Mouse (Mus musculus) embryonic fibroblast, embryonic 13.5 days (primary cell): ENCODE measurements around the gene Gm43951. TPM values are rescaled to one million over a fixed set of nuclear protein-coding genes. Genes with fewer than 3 reads are reported as not detected.

Experiments used
- H3K27ac ChIP-seq: 2 replicates; pipeline ENCODE4 v1.5.1; 2012; ENCODE audit warnings: low read length, control low read depth, inconsistent platforms; ENCODE audit not compliant: insufficient read depth
- H3K4me1 ChIP-seq: 2 replicates; pipeline ENCODE4 v1.6.1; 2011; ENCODE audit warnings: low read length; ENCODE audit not compliant: control insufficient read depth, insufficient read depth
- H3K4me3 ChIP-seq: 2 replicates; pipeline ENCODE4 v1.5.1; 2011; ENCODE audit warnings: mild to moderate bottlenecking, control low read depth, low read length; ENCODE audit not compliant: insufficient read depth
- CTCF ChIP-seq: IDR thresholded peaks from 2 replicates; pipeline ENCODE4 v1.5.1; 2011; ENCODE audit warnings: mild to moderate bottlenecking, control low read depth, low read length, moderate library complexity, borderline replicate concordance; ENCODE audit not compliant: insufficient read depth
- POLR2A ChIP-seq: IDR thresholded peaks from 2 replicates; pipeline ENCODE4 v1.6.1; 2011; ENCODE audit warnings: low read depth, mild to moderate bottlenecking, control low read depth, low read length, moderate library complexity
- polyA plus RNA-seq: library from polyadenylated mRNA; stranded (reverse); fragments of >200 nt; gene quantifications from 2 replicates; pipeline ENCODE4 v1.2.4, GENCODE M21; 2011; ENCODE audit warnings: low read depth; ENCODE audit not compliant: missing spikeins, insufficient read length

The Gm43951 gene
- polyA plus RNA-seq, 1 experiment = 1.1 TPM

- H3K4me3 ChIP-seq = no peak overlapping the region
- H3K4me1 ChIP-seq = no peaks in the 10 kb centered on the region
- TF ChIP-seq POLR2A (no peak), CTCF (no peak)
- H3K27ac ChIP-seq = no peak overlapping the region
These were observed 19.6 kb upstream of the Gm43951 start for GRCm38 (mm10) chr11:72226020-72226791.

DNA sequence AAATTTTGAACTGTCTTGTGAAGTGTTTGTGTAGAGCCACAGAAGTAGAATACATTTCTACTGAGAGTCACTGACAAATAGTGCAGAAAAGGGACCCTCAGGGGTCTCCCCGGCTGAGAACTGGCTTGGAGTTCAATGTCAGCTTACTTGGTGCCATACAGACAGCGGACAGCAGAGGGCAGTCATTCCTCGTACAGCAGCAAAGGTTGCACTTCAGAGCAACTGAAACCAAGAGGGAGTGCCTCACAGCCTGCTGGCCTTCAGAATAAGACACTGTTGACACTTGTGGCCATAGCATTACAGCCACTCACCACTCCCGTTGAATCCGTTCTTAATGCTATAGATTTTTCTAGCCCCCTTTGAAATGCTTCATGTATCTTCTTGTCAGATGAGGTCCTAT is 18.2 kb upstream of the Gm43951 start:
- Histone ChIP-seq H3K4me3 (no peak overlapping the region), H3K27ac (no peak overlapping the region), H3K4me1 (no peaks in the 10 kb centered on the region)
- TF ChIP-seq CTCF (peak; percentile 98), POLR2A (no peak)

- Histone ChIP-seq H3K27ac (no peak overlapping the region), H3K4me1 (no peaks in the 10 kb centered on the region), H3K4me3 (no peak overlapping the region)
- TF ChIP-seq CTCF (no peak), POLR2A (no peak)
These were observed 16.8 kb upstream of the Gm43951 start for GRCm38 (mm10) chr11:72223414-72223813.

DNA sequence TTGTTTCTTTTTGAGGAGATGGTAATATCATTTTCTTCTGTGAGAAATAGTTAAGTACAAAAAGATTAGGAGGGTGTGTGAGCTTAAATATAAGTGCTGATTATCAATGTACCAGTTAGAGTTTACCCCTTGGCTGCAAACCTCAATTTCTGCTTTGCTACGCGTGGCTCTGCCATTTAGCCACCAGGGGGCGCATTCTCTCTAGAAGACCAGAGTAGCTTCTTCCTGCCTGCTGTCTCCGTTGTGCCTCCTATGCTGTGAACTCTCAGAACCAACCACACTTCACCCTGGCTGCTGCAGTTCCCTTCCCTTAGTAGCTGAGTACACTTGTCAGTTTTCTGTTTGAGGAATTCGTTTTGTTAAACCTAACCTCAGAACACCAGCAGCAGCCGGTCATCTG is 14.6 kb upstream of the Gm43951 start:
- Histone ChIP-seq H3K4me3 (no peak overlapping the region), H3K27ac (no peak overlapping the region), H3K4me1 (no peaks in the 10 kb centered on the region; the same call in 1 of the 2 replicates)
- no peak for TF ChIP-seq POLR2A
- peak; percentile 74 for TF ChIP-seq CTCF

DNA sequence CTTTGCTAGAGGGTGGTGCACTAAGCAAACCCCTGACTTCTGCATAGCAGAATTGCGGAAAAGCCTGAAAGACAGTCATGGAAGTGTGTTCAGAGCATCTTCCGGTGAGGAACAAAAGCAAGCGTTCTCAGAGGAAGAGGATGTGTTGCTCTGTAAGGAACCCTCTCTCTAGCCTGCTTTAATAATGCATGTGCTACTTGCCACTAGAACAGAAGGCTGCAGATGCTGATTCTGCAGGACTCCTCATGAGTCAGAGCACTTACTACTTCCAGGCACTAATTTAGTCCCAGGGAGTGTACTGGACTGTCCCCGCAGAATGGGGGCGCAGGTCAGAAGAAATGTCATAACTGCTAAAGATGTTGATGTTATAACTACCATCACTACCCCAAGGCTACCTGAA is 10.5 kb upstream of the Gm43951 start:
- no peak overlapping the region for H3K27ac ChIP-seq
- H3K4me1 ChIP-seq = no peaks in the 10 kb centered on the region; the same call in 1 of the 2 replicates
- TF ChIP-seq CTCF (no peak), POLR2A (no peak)
- no peak overlapping the region for H3K4me3 ChIP-seq

GRCm38 (mm10) chr11:72215410-72215797 is 8.8 kb upstream of the Gm43951 start, which contains the start of gene Med31:
Med31 (minus strand) TSS chr11:72215592.
- Histone ChIP-seq H3K4me1 (no peaks in the 10 kb centered on the region; the same call in 1 of the 2 replicates), H3K4me3 (peak within 1 kb of the TSS; percentile 83), H3K27ac (no peak within 1 kb of the TSS)
- TF ChIP-seq CTCF (no peak), POLR2A (peak; percentile 50; the same call in 1 of the 2 replicates)

- Histone ChIP-seq H3K27ac (no peak overlapping the region), H3K4me1 (no peaks in the 10 kb centered on the region; the same call in 1 of the 2 replicates), H3K4me3 (peak overlapping the region; percentile 83)
- TF ChIP-seq POLR2A (peak; percentile 77), CTCF (no peak)
These were observed 8.2 kb upstream of the Gm43951 start for GRCm38 (mm10) chr11:72214591-72215409.

GRCm38 (mm10) chr11:72207834-72208377 is 1.3 kb upstream of the Gm43951 start:
- Histone ChIP-seq H3K4me1 (no peaks in the 10 kb centered on the region), H3K4me3 (peak overlapping the region; percentile 96), H3K27ac (no peak overlapping the region)
- no peak for TF ChIP-seq CTCF
- no peak for TF ChIP-seq POLR2A

- no peak within 1 kb of the TSS for H3K27ac ChIP-seq
- no peak for TF ChIP-seq CTCF
- TF ChIP-seq POLR2A = peak; percentile 98
- H3K4me3 ChIP-seq = peak within 1 kb of the TSS; percentile 96
- H3K4me1 ChIP-seq = no peaks in the 10 kb centered on the region
These were observed 679 bp upstream of the Gm43951 start, which contains the start of the genes 4933427D14Rik and Txndc17 for GRCm38 (mm10) chr11:72207204-72207833. 4933427D14Rik (minus strand) TSS chr11:72207459. Txndc17 (plus strand) TSS chr11:72207547.
